Mouse (Mus musculus): ENCODE results near the gene Cd68. TPM values are rescaled to one million over a fixed set of nuclear protein-coding genes. Genes with fewer than 3 reads are reported as not detected.

Cd68 gene
- polyA plus RNA-seq, 1 experiment from 2014 or later, result 12.5 TPM

DNA sequence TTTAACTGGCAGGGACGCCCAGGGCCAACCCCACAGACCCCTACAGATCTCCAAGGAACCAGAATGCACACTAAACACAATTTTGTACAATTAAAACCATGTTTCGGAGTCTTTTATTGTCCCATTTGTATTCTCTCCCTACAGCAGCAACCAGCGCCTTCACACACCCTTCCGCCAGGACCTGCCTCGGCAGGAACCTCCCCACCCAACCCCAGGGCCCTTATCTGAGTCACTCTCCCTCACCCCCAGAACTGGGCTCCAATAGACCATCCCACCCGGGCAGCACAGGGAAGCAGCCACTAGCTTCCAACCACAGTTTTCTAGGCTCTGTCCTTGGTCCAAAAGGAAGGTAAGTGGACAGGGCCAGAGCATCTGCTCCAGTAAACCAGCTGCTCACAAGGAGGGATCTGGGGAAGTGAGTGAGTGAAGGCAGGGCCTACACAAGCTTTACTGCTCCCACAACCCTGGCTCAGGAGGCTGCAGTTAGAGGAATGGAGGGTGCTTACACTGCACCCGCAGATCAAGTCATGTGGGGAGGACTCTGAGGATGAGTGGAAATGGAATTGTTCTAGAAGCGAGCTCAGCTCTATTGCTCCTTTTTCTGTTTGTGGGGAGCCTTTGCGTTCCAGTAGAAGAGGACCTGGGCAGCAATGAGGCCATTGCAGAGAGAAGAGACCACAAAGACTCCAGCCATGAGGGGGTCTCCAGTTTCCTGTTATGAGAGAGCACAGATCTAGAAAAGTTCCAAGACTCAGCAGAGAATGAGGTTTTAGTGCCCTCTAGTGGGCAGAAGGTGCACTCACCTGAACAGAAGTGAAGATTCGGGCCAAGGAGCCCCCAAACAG lies 9.1 kb downstream of the Cd68 start:
- ATAC-seq (ENCODE audit: insufficient number of reproducible peaks, insufficient read depth, low FRiP score, low read depth), result 0 out of 2 replicates have a peak, but pooled peaks have one; percentile 35
- Histone ChIP-seq H3K36me3 (ENCODE audit: control insufficient read depth, insufficient read depth, low read length) (peaks cover 39% of the 10 kb centered on the region), H3K9ac (replicated peaks; ENCODE audit: low read depth, low read length) (no peak overlapping the region), H3K4me1 (ENCODE audit: control insufficient read depth, insufficient read depth, low read length) (peaks cover 23% of the 10 kb centered on the region; the same call in 1 of the 2 replicates), H3K4me3 (ENCODE audit: low read depth, low read length) (no peak overlapping the region), H3K27ac (ENCODE audit: low read length) (peak overlapping the region; percentile 63; the same call in 1 of the 2 replicates), H3K9me3 (ENCODE audit: control insufficient read depth, low read depth, low read length) (no peaks in the 10 kb centered on the region), H3K4me2 (replicated peaks; ENCODE audit: low read depth, low read length) (no peak overlapping the region), H3K27me3 (ENCODE audit: control insufficient read depth, insufficient read depth, low read length) (no peaks in the 10 kb centered on the region)
- WGBS, result 68% methylated on average over 10 of the region's 10 CpGs

DNA sequence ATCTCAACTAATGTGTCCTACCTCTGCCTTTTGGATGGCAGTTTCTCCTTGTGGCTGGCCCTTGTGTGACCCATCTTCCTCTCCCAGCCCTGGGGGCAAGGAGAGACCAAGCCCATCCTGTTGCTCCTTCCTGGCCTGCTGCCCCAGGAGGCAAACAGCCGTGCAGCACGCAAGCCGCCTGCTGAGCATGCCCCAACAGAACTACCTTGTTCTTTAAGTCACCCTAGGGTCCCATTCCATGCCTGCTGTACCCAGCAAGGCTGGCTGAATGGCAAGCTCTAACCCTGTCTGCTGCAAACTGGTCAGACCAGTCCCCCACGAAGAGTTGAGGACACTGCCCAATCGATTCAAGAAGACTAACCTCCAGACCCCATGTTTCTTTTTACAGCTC lies 9.9 kb downstream of the Cd68 start:
- 71% methylated on average over 5 of the region's 5 CpGs for WGBS
- Histone ChIP-seq H3K4me3 (ENCODE audit: low read depth, low read length) (no peak overlapping the region), H3K27me3 (ENCODE audit: control insufficient read depth, insufficient read depth, low read length) (no peaks in the 10 kb centered on the region), H3K4me2 (replicated peaks; ENCODE audit: low read depth, low read length) (no peak overlapping the region), H3K4me1 (ENCODE audit: control insufficient read depth, insufficient read depth, low read length) (peaks cover 16% of the 10 kb centered on the region; the same call in 1 of the 2 replicates), H3K9me3 (ENCODE audit: control insufficient read depth, low read depth, low read length) (no peaks in the 10 kb centered on the region), H3K9ac (replicated peaks; ENCODE audit: low read depth, low read length) (no peak overlapping the region), H3K36me3 (ENCODE audit: control insufficient read depth, insufficient read depth, low read length) (peaks cover 45% of the 10 kb centered on the region), H3K27ac (ENCODE audit: low read length) (peak overlapping the region; percentile 63; the same call in 1 of the 2 replicates)
- no peak for ATAC-seq (ENCODE audit: insufficient number of reproducible peaks, insufficient read depth, low FRiP score, low read depth)

DNA sequence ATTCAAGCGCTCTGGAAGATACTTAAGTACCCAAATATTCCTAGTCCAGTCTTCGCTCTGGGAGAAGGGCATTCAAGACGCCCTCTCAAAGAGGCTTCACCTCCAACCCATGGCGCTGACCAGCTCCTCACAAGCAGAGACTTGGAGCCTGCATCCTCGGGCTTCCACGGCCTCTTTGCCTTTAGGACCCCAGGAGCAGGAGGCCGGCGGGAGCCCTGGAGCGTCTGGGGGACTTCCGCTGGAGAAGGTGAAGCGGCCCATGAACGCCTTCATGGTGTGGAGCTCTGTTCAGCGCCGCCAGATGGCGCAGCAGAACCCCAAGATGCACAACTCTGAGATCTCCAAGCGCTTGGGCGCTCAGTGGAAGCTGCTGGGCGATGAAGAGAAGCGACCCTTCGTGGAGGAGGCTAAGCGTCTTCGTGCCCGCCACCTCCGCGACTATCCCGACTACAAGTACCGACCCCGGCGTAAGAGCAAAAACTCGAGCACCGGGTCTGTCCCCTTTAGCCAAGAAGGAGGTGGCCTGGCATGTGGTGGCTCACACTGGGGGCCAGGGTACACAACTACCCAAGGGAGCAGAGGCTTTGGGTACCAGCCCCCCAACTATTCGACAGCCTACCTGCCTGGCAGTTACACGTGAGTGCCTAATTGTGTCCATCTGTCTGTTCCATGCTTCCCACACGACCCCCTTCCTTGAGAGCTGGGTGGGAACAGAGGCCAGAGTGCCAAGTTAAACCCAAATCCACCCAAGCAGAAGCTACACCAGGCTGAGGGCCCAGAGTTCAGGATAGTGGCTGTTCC lies 10.5 kb downstream of the Cd68 start, which contains the start of gene Sox15:
TSS of gene Sox15 (plus strand) at position 51 of the 801 bp plus-strand sequence.
- peak within 1 kb of the TSS; percentile 33; the same call in 1 of the 2 replicates for H3K27ac ChIP-seq (ENCODE audit: low read length)
- no peaks in the 10 kb centered on the region for H3K27me3 ChIP-seq (ENCODE audit: control insufficient read depth, insufficient read depth, low read length)
- H3K4me3 ChIP-seq (ENCODE audit: low read depth, low read length), result no peak within 1 kb of the TSS
- peak within 1 kb of the TSS; percentile 22 for H3K4me2 ChIP-seq (replicated peaks; ENCODE audit: low read depth, low read length)
- peaks cover 51% of the 10 kb centered on the region for H3K36me3 ChIP-seq (ENCODE audit: control insufficient read depth, insufficient read depth, low read length)
- peaks cover 16% of the 10 kb centered on the region; the same call in 1 of the 2 replicates for H3K4me1 ChIP-seq (ENCODE audit: control insufficient read depth, insufficient read depth, low read length)
- no peak within 1 kb of the TSS for H3K9ac ChIP-seq (replicated peaks; ENCODE audit: low read depth, low read length)
- H3K9me3 ChIP-seq (ENCODE audit: control insufficient read depth, low read depth, low read length), result no peaks in the 10 kb centered on the region
- ATAC-seq (ENCODE audit: insufficient number of reproducible peaks, insufficient read depth, low FRiP score, low read depth), result peak; percentile 47; the same call in 1 of the 2 replicates
- 24% methylated on average over 34 of the region's 34 CpGs for WGBS

DNA sequence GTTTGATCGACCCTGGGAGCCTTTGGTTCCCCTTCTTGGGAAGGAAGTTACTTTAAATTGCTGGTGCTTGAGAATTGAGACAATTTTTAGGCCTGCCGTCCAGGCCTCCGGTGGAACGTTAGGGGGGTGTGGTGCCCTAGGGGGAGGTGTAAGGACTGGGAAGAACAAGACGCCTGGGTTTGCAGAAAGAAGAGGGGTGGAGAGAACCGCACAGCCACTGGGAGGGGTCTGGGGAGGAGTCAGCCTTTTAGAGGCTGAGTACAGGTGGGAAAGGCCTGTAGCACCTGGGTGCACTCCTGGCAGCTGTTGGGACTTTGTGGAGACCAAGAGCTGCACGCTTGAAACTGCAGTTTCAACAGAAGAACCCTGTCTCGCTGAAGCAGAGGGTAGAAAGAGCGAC lies 11.2 kb downstream of the Cd68 start:
- no peak overlapping the region for H3K4me2 ChIP-seq (replicated peaks; ENCODE audit: low read depth, low read length)
- H3K36me3 ChIP-seq (ENCODE audit: control insufficient read depth, insufficient read depth, low read length), result peaks cover 58% of the 10 kb centered on the region
- H3K4me1 ChIP-seq (ENCODE audit: control insufficient read depth, insufficient read depth, low read length), result peaks cover 16% of the 10 kb centered on the region; the same call in 1 of the 2 replicates
- ATAC-seq (ENCODE audit: insufficient number of reproducible peaks, insufficient read depth, low FRiP score, low read depth), result no peak
- 37% methylated on average over 9 of the region's 9 CpGs for WGBS
- no peak overlapping the region for H3K9ac ChIP-seq (replicated peaks; ENCODE audit: low read depth, low read length)
- no peaks in the 10 kb centered on the region for H3K9me3 ChIP-seq (ENCODE audit: control insufficient read depth, low read depth, low read length)
- H3K27ac ChIP-seq (ENCODE audit: low read length), result peak overlapping the region; percentile 33; the same call in 1 of the 2 replicates
- no peaks in the 10 kb centered on the region for H3K27me3 ChIP-seq (ENCODE audit: control insufficient read depth, insufficient read depth, low read length)
- no peak overlapping the region for H3K4me3 ChIP-seq (ENCODE audit: low read depth, low read length)

DNA sequence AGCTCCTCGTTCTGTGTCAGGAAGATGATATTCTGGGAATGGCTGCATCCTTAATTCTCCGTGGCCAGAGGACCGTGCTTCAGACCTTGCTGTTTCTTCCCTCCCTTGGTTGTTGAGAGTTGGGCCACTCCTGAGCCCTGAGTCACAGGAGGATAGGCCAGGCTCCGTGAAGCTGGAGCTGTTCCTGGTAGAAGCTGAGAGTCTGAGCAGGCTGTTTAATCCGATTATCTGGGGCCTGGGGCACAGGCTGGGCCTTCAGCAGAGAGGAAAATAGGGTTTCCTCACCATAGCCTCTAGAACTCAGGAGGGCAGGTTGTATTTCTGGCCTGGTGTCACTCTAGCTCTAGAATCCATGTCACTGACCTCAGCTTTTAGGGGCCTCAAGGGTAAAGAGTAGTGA lies 12.6 kb downstream of the Cd68 start:
- ATAC-seq (ENCODE audit: insufficient number of reproducible peaks, insufficient read depth, low FRiP score, low read depth), result no peak
- peaks cover 16% of the 10 kb centered on the region; the same call in 1 of the 2 replicates for H3K4me1 ChIP-seq (ENCODE audit: control insufficient read depth, insufficient read depth, low read length)
- peaks cover 63% of the 10 kb centered on the region for H3K36me3 ChIP-seq (ENCODE audit: control insufficient read depth, insufficient read depth, low read length)
- WGBS, result 72% methylated on average over 5 of the region's 5 CpGs
- H3K4me3 ChIP-seq (ENCODE audit: low read depth, low read length), result no peak overlapping the region
- H3K9me3 ChIP-seq (ENCODE audit: control insufficient read depth, low read depth, low read length), result no peaks in the 10 kb centered on the region
- H3K4me2 ChIP-seq (replicated peaks; ENCODE audit: low read depth, low read length), result no peak overlapping the region
- H3K9ac ChIP-seq (replicated peaks; ENCODE audit: low read depth, low read length), result no peak overlapping the region
- H3K27ac ChIP-seq (ENCODE audit: low read length), result no peak overlapping the region
- no peaks in the 10 kb centered on the region for H3K27me3 ChIP-seq (ENCODE audit: control insufficient read depth, insufficient read depth, low read length)

DNA sequence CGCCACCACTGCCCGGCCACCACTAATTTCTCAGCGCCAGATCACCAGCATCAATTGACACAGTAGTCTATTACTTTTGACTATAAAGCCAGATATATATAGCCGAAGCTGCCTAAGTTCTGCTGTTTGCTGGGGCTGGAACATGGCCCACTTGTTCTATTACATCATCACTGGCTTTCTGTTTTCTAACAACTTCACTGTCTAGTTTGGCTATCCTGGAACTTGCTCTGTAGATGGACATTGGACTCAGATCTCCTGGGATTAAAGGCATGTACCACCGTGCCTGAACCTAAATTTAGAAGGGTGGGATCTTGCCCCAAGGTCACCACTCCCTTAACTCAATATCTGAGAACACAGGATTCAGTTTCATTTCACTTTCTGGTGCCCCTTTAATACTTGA lies 20.1 kb downstream of the Cd68 start:
- no peak overlapping the region for H3K4me3 ChIP-seq (ENCODE audit: low read depth, low read length)
- H3K9ac ChIP-seq (replicated peaks; ENCODE audit: low read depth, low read length), result no peak overlapping the region
- H3K36me3 ChIP-seq (ENCODE audit: control insufficient read depth, insufficient read depth, low read length), result peaks cover 91% of the 10 kb centered on the region
- no peak for ATAC-seq (ENCODE audit: insufficient number of reproducible peaks, insufficient read depth, low FRiP score, low read depth)
- H3K4me1 ChIP-seq (ENCODE audit: control insufficient read depth, insufficient read depth, low read length), result no peaks in the 10 kb centered on the region
- no peaks in the 10 kb centered on the region for H3K9me3 ChIP-seq (ENCODE audit: control insufficient read depth, low read depth, low read length)
- WGBS, result 96% methylated on average over 5 of the region's 5 CpGs
- H3K27ac ChIP-seq (ENCODE audit: low read length), result no peak overlapping the region
- H3K4me2 ChIP-seq (replicated peaks; ENCODE audit: low read depth, low read length), result no peak overlapping the region
- H3K27me3 ChIP-seq (ENCODE audit: control insufficient read depth, insufficient read depth, low read length), result no peaks in the 10 kb centered on the region

DNA sequence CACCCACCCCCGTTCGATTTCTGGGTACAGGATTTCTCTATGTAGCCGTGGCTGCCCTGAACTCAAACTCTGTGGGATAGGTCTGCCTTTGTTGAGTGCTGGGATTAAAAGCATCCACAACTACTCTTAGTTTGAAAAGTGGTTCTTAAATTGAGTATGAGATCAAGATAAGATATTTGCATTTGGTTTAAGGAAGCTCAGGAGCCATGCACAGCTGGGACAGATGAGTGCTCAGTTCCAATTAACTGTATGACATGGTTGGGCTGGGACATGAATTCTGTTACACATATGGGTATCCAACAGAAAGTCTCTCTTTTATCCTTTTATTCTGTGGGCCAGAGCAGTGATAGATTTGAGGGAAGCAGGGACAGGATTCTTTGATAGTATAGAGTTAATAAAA lies 30.5 kb downstream of the Cd68 start:
- Histone ChIP-seq H3K36me3 (ENCODE audit: control insufficient read depth, insufficient read depth, low read length) (peaks cover 23% of the 10 kb centered on the region), H3K4me2 (replicated peaks; ENCODE audit: low read depth, low read length) (peak overlapping the region; percentile 81; the same call in 1 of the 2 replicates), H3K4me1 (ENCODE audit: control insufficient read depth, insufficient read depth, low read length) (peaks cover 17% of the 10 kb centered on the region), H3K4me3 (ENCODE audit: low read depth, low read length) (no peak overlapping the region), H3K27ac (ENCODE audit: low read length) (no peak overlapping the region), H3K27me3 (ENCODE audit: control insufficient read depth, insufficient read depth, low read length) (no peaks in the 10 kb centered on the region), H3K9me3 (ENCODE audit: control insufficient read depth, low read depth, low read length) (no peaks in the 10 kb centered on the region), H3K9ac (replicated peaks; ENCODE audit: low read depth, low read length) (peak overlapping the region; percentile 10; the same call in 1 of the 2 replicates)
- ATAC-seq (ENCODE audit: insufficient number of reproducible peaks, insufficient read depth, low FRiP score, low read depth), result no peak
- 76% methylated on average over 3 of the region's 3 CpGs for WGBS

DNA sequence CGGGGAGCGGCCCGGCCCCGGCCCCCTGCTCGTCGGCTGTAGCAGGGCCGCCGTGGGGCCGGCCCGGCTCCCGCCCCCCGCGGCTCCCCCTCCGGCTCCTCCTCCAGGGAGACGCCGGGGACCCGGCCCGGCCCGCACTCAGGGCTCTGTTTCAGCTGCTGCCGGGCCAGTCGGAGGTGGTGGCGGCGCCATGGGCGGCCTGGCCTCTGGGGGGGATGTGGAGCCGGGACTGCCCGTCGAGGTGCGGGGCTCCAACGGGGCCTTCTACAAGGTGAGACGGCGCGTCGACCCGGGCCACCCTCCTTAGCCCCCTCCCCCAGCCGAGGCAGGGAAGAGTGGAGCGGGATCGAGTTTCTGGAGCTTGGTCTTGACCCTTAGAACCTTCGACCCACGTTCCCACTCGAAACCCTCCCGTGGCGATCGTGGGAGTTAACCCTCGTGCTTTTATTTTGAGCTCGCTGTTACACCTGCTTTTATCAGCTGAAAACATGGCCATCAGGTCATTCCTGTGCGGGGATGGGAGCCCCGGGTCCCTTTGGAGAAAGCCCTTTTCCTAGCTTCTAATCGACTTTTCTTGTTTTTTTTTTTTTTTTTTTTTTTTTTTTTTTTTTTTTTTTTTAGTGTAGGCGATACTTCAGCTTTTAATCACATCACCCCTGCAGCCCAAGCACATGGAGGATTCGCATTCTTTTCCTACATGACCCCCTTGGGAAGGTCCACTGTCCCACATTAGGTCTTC lies 32.7 kb downstream of the Cd68 start:
- Histone ChIP-seq H3K36me3 (ENCODE audit: control insufficient read depth, insufficient read depth, low read length) (peaks cover 5% of the 10 kb centered on the region), H3K27ac (ENCODE audit: low read length) (peak overlapping the region; percentile 90), H3K9me3 (ENCODE audit: control insufficient read depth, low read depth, low read length) (no peaks in the 10 kb centered on the region), H3K4me1 (ENCODE audit: control insufficient read depth, insufficient read depth, low read length) (peaks cover 17% of the 10 kb centered on the region), H3K4me2 (replicated peaks; ENCODE audit: low read depth, low read length) (peak overlapping the region; percentile 81), H3K27me3 (ENCODE audit: control insufficient read depth, insufficient read depth, low read length) (no peaks in the 10 kb centered on the region), H3K4me3 (ENCODE audit: low read depth, low read length) (peak overlapping the region; percentile 98), H3K9ac (replicated peaks; ENCODE audit: low read depth, low read length) (peak overlapping the region; percentile 95)
- WGBS, result under 1% methylated on average over 37 of the region's 50 CpGs
- ATAC-seq (ENCODE audit: insufficient number of reproducible peaks, insufficient read depth, low FRiP score, low read depth), result peak; percentile 54

Data from stomach, embryonic 14.5 days (tissue).